Mouse (Mus musculus) thymus, adult 2 months (tissue): ENCODE measurements at regions not wholly inside any gene's neighbourhood (a gene's known extent, or its start where the extent isn't known, plus 50 kb on each side); places are given as distances from the start of the nearest gene placed in this dataset.

Source experiments
- DNase-seq: peaks from one replicate; pipeline ENCODE4 v3.0.0; 2021
- H3K27ac ChIP-seq: fragments of 200-500 bp; 2 replicates; pipeline ENCODE4 v1.5.1; 2012; ENCODE audit warnings: low read length, control low read depth; ENCODE audit not compliant: control insufficient read depth, insufficient read depth
- H3K27me3 ChIP-seq: fragments of 200-500 bp; 2 replicates; pipeline ENCODE4 v1.6.1; 2012; ENCODE audit warnings: mild to moderate bottlenecking, low read length, moderate library complexity, mixed read lengths; ENCODE audit not compliant: control insufficient read depth, insufficient read depth
- H3K36me3 ChIP-seq: fragments of 200-500 bp; 2 replicates; pipeline ENCODE4 v1.6.1; 2012; ENCODE audit warnings: mild to moderate bottlenecking, low read length, moderate library complexity; ENCODE audit not compliant: control insufficient read depth, insufficient read depth
- H3K4me1 ChIP-seq: fragments of 200-500 bp; replicated peaks from 2 replicates; pipeline ENCODE4 v1.6.1; 2012; ENCODE audit warnings: low read length; ENCODE audit not compliant: control insufficient read depth, insufficient read depth
- H3K4me3 ChIP-seq: fragments of 200-500 bp; 2 replicates; pipeline ENCODE4 v1.5.1; 2012; ENCODE audit warnings: mild to moderate bottlenecking, low read length, control low read depth, moderate library complexity; ENCODE audit not compliant: control insufficient read depth, insufficient read depth
- CTCF ChIP-seq: fragments of 200-500 bp; IDR thresholded peaks from 2 replicates; pipeline ENCODE4 v1.5.1; 2012; ENCODE audit warnings: mild to moderate bottlenecking, control low read depth, low read length, moderate library complexity, borderline replicate concordance; ENCODE audit not compliant: control insufficient read depth, poor library complexity, insufficient read depth; ENCODE audit errors: extremely low read depth
- POLR2A ChIP-seq: fragments of 200-500 bp; IDR thresholded peaks from 2 replicates; pipeline ENCODE4 v1.6.1; 2012; ENCODE audit warnings: mild to moderate bottlenecking, low read length, control low read depth, moderate library complexity; ENCODE audit not compliant: control insufficient read depth, poor library complexity, insufficient read depth; ENCODE audit errors: extremely low read depth
- WGBS: fragments of 180-500 bp; shearing (Covaris S2); methylation state at CpG from one replicate; pipeline ENCODE4 v1.1.7; 2018; 5-methylcytosine and 5-hydroxymethylcytosine counted together

DNA sequence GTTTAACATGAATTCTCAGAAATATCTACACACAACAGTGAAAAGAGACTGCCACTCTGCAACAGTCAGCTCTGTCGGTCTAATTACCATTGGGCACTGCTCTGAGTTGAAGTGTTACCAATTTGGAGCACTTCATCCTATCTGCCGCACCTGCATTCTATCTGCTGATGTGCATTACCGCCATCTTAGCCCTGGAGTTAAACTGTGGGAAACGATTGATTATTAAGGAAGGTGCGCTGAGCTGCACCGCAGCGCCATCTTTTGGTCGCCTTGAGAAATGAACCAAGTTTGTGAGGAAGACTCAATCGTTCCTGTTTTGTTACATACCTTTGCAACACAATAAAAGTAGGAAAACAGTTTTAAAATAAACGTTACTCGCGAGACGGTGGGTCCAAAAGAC lies 110.5 kb downstream of the Rergl start:
- H3K27me3 ChIP-seq: no peaks in the 10 kb centered on the region
- no peak for DNase-seq
- no peak overlapping the region for H3K27ac ChIP-seq
- no peaks in the 10 kb centered on the region for H3K36me3 ChIP-seq
- no peaks in the 10 kb centered on the region for H3K4me1 ChIP-seq
- TF ChIP-seq CTCF (no peak), POLR2A (no peak)
- H3K4me3 ChIP-seq: no peak overlapping the region
- WGBS: 20% methylated on average over 13 of the region's 13 CpGs

DNA sequence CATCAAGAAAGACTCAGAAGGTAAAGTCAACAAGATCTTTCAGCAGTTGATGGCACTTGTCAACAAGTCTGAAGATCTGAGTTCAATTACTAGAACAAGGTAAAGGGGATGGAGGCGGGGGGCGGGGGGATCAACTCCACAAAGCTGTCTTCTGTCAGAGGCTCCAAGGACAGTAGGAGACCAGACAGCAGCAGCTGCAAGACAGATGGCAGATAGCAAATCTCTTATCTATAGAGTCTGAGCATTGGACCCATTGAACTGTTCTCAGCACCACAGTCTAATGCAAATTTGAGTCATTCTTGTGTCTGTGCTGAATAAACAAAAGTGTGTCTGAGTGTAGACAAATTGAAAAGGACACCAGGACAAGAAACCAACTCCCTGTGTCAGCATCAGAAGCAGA lies 150.8 kb downstream of the Rergl start:
- 94% methylated on average over 2 of the region's 2 CpGs for WGBS
- no peak for DNase-seq
- Histone ChIP-seq H3K4me3 (no peak overlapping the region), H3K36me3 (no peaks in the 10 kb centered on the region), H3K4me1 (no peaks in the 10 kb centered on the region), H3K27me3 (no peaks in the 10 kb centered on the region), H3K27ac (no peak overlapping the region)
- TF ChIP-seq POLR2A (no peak), CTCF (no peak)

DNA sequence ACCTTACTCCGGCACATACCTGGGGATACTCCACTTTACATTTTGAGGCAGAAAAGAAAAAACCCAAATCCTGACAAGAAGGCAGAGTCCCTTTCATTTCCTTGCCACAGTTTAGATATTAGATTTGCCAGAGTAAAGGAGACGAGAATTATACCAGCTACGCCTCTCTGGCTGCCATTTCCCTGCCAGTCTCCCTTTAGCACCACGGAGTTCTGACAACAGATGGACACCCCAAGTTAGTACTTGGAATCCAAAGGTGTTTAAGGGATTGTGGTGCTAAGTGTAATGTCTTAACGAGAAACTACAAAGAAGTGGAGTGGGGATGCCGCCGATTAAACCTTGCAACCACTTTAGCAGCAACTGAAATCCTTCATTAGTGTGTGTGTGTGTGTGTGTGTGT lies 176.6 kb downstream of the Rergl start:
- Histone ChIP-seq H3K36me3 (no peaks in the 10 kb centered on the region), H3K4me1 (no peaks in the 10 kb centered on the region), H3K27ac (no peak overlapping the region), H3K27me3 (no peaks in the 10 kb centered on the region), H3K4me3 (no peak overlapping the region)
- DNase-seq: no peak
- TF ChIP-seq POLR2A: no peak
- TF ChIP-seq CTCF: no peak
- 89% methylated on average over 7 of the region's 7 CpGs for WGBS

DNA sequence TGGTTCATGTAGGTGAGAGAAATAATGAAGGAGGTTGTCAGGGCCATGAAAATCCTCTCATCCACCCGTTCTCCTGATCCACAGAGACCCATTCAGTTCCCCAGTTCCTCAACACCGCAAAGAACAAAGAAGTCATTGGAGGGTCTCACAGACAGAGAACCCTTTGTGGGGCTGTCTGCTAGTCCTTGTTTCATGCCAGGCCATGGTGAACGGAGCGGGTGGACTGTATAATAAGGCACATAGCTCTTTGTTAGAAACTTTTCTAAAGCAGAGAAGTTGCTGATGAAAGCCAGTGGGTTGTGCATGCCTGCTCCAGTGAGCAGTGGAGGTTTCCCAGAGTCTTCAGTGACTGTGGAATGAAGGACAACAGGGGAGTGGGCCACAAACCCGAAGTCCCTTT lies 194.1 kb downstream of the Rergl start:
- no peak for DNase-seq
- Histone ChIP-seq H3K4me1 (no peaks in the 10 kb centered on the region), H3K27me3 (no peaks in the 10 kb centered on the region), H3K36me3 (no peaks in the 10 kb centered on the region), H3K4me3 (no peak overlapping the region), H3K27ac (no peak overlapping the region)
- 83% methylated on average over 5 of the region's 5 CpGs for WGBS
- TF ChIP-seq CTCF (no peak), POLR2A (no peak)

DNA sequence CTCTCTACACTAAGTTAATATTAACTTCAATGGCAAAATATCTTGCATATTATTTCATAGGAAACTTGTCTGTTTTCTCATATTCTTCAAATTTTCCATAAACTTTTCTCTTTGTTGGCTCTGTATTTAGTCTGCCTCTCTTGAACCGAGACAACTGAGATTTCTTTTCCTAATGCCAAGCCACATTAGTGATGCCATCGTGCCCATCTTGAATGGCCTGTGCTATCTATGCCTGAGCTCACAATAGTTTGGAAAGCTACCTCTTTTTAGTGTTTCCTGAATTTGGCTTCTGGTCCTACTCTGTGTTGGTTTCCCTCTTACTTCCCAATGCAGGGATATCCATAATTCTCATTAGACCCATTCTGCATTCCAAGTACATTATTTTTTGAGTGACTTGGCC lies 197.5 kb downstream of the Rergl start:
- WGBS: 82% methylated on average over 2 of the region's 2 CpGs
- H3K4me1 ChIP-seq: no peaks in the 10 kb centered on the region
- no peak for TF ChIP-seq POLR2A
- TF ChIP-seq CTCF: no peak
- no peaks in the 10 kb centered on the region for H3K27me3 ChIP-seq
- no peak overlapping the region for H3K4me3 ChIP-seq
- DNase-seq: no peak
- H3K36me3 ChIP-seq: no peaks in the 10 kb centered on the region
- H3K27ac ChIP-seq: no peak overlapping the region

DNA sequence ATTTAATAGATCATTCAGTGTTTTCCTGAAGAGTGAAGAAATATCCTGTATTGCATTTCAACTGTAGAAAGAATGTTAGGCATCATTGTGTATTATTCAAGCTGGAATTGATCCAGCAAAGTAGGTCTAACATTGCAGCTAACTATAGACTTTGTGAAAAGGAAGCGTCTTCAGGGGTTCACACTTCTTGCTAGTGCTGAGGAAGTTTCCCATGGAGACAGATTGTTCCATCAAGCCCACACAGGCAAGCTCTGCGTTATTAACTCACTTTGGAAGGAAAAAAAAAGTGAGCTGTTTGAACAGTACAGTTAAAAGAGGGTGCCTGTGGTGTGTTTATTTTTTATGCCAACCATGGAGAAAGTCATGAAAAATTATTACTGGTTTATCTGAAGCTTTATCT lies 206.1 kb downstream of the Rergl start:
- 59% methylated on average over 2 of the region's 2 CpGs for WGBS
- H3K36me3 ChIP-seq: no peaks in the 10 kb centered on the region
- DNase-seq: no peak
- no peaks in the 10 kb centered on the region for H3K27me3 ChIP-seq
- H3K4me3 ChIP-seq: no peak overlapping the region
- no peaks in the 10 kb centered on the region for H3K4me1 ChIP-seq
- TF ChIP-seq CTCF (no peak), POLR2A (no peak)
- no peak overlapping the region for H3K27ac ChIP-seq

DNA sequence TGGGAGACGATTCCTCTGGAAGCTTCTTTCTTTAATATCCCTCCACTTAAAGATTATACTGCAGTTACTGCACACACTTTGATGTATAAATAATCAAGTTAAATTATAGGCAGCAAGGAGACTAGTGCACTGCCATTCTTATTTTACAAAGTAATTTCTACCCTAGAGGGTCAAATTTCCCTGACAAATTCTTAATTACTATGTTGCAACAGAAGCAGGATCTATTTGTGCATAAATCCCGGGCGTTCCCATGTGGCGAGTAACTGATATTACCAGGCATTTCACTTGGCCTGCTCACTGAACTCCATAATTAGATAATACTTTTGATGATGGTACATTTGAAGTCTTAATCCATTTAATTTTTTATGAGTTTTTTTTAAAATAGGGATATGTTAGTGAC lies 222.7 kb downstream of the Rergl start:
- Histone ChIP-seq H3K36me3 (no peaks in the 10 kb centered on the region), H3K27me3 (no peaks in the 10 kb centered on the region), H3K4me3 (no peak overlapping the region), H3K4me1 (no peaks in the 10 kb centered on the region), H3K27ac (no peak overlapping the region)
- 93% methylated on average over 4 of the region's 4 CpGs for WGBS
- DNase-seq: no peak
- no peak for TF ChIP-seq CTCF
- no peak for TF ChIP-seq POLR2A
